Mouse (Mus musculus) neural tube, embryonic 12.5 days (tissue): Measurements from ENCODE around the gene Grid2ip. TPM values are rescaled to one million over a fixed set of nuclear protein-coding genes. Genes with fewer than 3 reads are reported as not detected.
"Not testable (repeated sequence)": the region's sequence is repeated elsewhere in the genome, so short reads cannot be mapped to it uniquely, and the experiment has no call there.

ENCODE experiments used
- ATAC-seq: fragments of 200-750 bp; cut with Nextera tagmentation; 2 replicates; pipeline ENCODE4 v1.8.0; 2017; ENCODE audit warnings: low read depth, mild to moderate bottlenecking, moderate TSS enrichment, moderate library complexity; ENCODE audit not compliant: low FRiP score
- H3K27ac ChIP-seq: fragments of 300-500 bp; sonication (generic); 2 replicates; pipeline ENCODE4 v1.5.1; 2016
- H3K27me3 ChIP-seq: fragments of 300-500 bp; sonication (generic); replicated peaks from 2 replicates; pipeline ENCODE4 v1.6.1; 2016; ENCODE audit warnings: mild to moderate bottlenecking
- H3K36me3 ChIP-seq: fragments of 300-500 bp; sonication (generic); 2 replicates; pipeline ENCODE4 v1.6.1; 2016; ENCODE audit warnings: mild to moderate bottlenecking
- H3K4me1 ChIP-seq: fragments of 300-500 bp; sonication (generic); 2 replicates; pipeline ENCODE4 v1.6.1; 2016
- H3K4me2 ChIP-seq: fragments of 300-500 bp; sonication (generic); replicated peaks from 2 replicates; pipeline ENCODE4 v1.6.1; 2016; ENCODE audit warnings: mild to moderate bottlenecking
- H3K4me3 ChIP-seq: fragments of 300-500 bp; sonication (generic); 2 replicates; pipeline ENCODE4 v1.5.1; 2016
- H3K9ac ChIP-seq: fragments of 300-500 bp; sonication (generic); 2 replicates; pipeline ENCODE4 v1.6.1; 2016; ENCODE audit warnings: mild to moderate bottlenecking
- H3K9me3 ChIP-seq: fragments of 300-500 bp; sonication (generic); 2 replicates; pipeline ENCODE4 v1.6.1; 2016; ENCODE audit warnings: mild to moderate bottlenecking
- WGBS: fragments of 180-500 bp; shearing (Covaris S2); methylation state at CpG from one replicate; pipeline ENCODE4 v1.1.7; 2016; 5-methylcytosine and 5-hydroxymethylcytosine counted together
- polyA plus RNA-seq: library from polyadenylated mRNA; unstranded; fragments of >200 nt; fragmentation: Nextera tagmentation; extraction: Ambion mirVana; gene quantifications from 2 replicates; pipeline ENCODE4 v1.2.1, GENCODE M21; 2016

Grid2ip gene
- polyA plus RNA-seq, 1 experiment from 2014 or later, result 0.19 TPM

- Histone ChIP-seq H3K27me3 (peaks cover 87% of the 10 kb centered on the region), H3K4me2 (peak overlapping the region; percentile 55), H3K4me1 (peaks cover 11% of the 10 kb centered on the region), H3K9ac (no peak overlapping the region), H3K9me3 (no peaks in the 10 kb centered on the region), H3K27ac (no peak overlapping the region), H3K4me3 (peak overlapping the region; percentile 13; the same call in 1 of the 2 replicates), H3K36me3 (no peaks in the 10 kb centered on the region)
- WGBS, result 2% methylated on average over 36 of the region's 36 CpGs
- no peak for ATAC-seq
Measured at GRCm38 (mm10) chr5:143369611-143370255, 12.6 kb downstream of the Grid2ip start.

GRCm38 (mm10) chr5:143370416-143371145, 13.4 kb downstream of the Grid2ip start:
- 26% methylated on average over 17 of the region's 17 CpGs for WGBS
- Histone ChIP-seq H3K4me1 (peaks cover 9% of the 10 kb centered on the region), H3K9ac (no peak overlapping the region), H3K4me3 (peak overlapping the region; percentile 13; the same call in 1 of the 2 replicates), H3K27me3 (peaks cover 90% of the 10 kb centered on the region), H3K36me3 (no peaks in the 10 kb centered on the region), H3K27ac (no peak overlapping the region), H3K4me2 (peak overlapping the region; percentile 55), H3K9me3 (no peaks in the 10 kb centered on the region)
- no peak for ATAC-seq

- H3K27ac ChIP-seq, result no peak overlapping the region
- H3K4me3 ChIP-seq, result no peak overlapping the region
- peaks cover 9% of the 10 kb centered on the region for H3K4me1 ChIP-seq
- H3K27me3 ChIP-seq, result peaks cover 85% of the 10 kb centered on the region
- H3K4me2 ChIP-seq, result no peak overlapping the region
- 0 out of 2 replicates have a peak, but pooled peaks cover under 1% of the 10 kb centered on the region for H3K9me3 ChIP-seq
- no peaks in the 10 kb centered on the region for H3K36me3 ChIP-seq
- no peak overlapping the region for H3K9ac ChIP-seq
- no peak for ATAC-seq
- 48% methylated on average over 4 of the region's 4 CpGs for WGBS
Measured at GRCm38 (mm10) chr5:143371146-143371510, 14.0 kb downstream of the Grid2ip start.

- peak overlapping the region; percentile 22 for H3K4me3 ChIP-seq
- peaks cover 78% of the 10 kb centered on the region for H3K27me3 ChIP-seq
- no peak for ATAC-seq
- no peaks in the 10 kb centered on the region for H3K36me3 ChIP-seq
- H3K9me3 ChIP-seq, result 0 out of 2 replicates have a peak, but pooled peaks cover 4% of the 10 kb centered on the region
- H3K9ac ChIP-seq, result no peak overlapping the region
- no peak overlapping the region for H3K27ac ChIP-seq
- H3K4me2 ChIP-seq, result peak overlapping the region; percentile 59
- WGBS, result 2% methylated on average over 35 of the region's 35 CpGs
- peaks cover 9% of the 10 kb centered on the region for H3K4me1 ChIP-seq
Measured at GRCm38 (mm10) chr5:143372818-143373217, 15.7 kb downstream of the Grid2ip start.

GRCm38 (mm10) chr5:143375242-143375641, 18.1 kb downstream of the Grid2ip start:
- H3K36me3 ChIP-seq, result no peaks in the 10 kb centered on the region
- H3K27me3 ChIP-seq, result peaks cover 54% of the 10 kb centered on the region
- H3K9me3 ChIP-seq, result 0 out of 2 replicates have a peak, but pooled peaks cover 4% of the 10 kb centered on the region
- H3K4me1 ChIP-seq, result peaks cover 3% of the 10 kb centered on the region
- H3K4me2 ChIP-seq, result peak overlapping the region; percentile 42
- H3K9ac ChIP-seq, result no peak overlapping the region
- H3K27ac ChIP-seq, result no peak overlapping the region
- 8% methylated on average over 21 of the region's 21 CpGs for WGBS
- no peak overlapping the region for H3K4me3 ChIP-seq
- ATAC-seq, result no peak

GRCm38 (mm10) chr5:143376156-143376555, 19.0 kb downstream of the Grid2ip start:
- H3K4me2 ChIP-seq, result no peak overlapping the region
- no peak overlapping the region for H3K9ac ChIP-seq
- H3K9me3 ChIP-seq, result 0 out of 2 replicates have a peak, but pooled peaks cover 4% of the 10 kb centered on the region
- ATAC-seq, result no peak
- no peaks in the 10 kb centered on the region for H3K36me3 ChIP-seq
- H3K4me1 ChIP-seq, result no peaks in the 10 kb centered on the region; the same call in 1 of the 2 replicates
- H3K27ac ChIP-seq, result no peak overlapping the region
- 87% methylated on average over 4 of the region's 4 CpGs for WGBS
- peaks cover 45% of the 10 kb centered on the region for H3K27me3 ChIP-seq
- no peak overlapping the region for H3K4me3 ChIP-seq

GRCm38 (mm10) chr5:143386797-143387621, 29.9 kb downstream of the Grid2ip start:
- WGBS, result 8% methylated on average over 39 of the region's 39 CpGs
- Histone ChIP-seq H3K4me2 (peak overlapping the region; percentile 67), H3K36me3 (no peaks in the 10 kb centered on the region), H3K27me3 (peaks cover 38% of the 10 kb centered on the region), H3K9ac (peak overlapping the region; percentile 26; the same call in 1 of the 2 replicates), H3K4me1 (peaks cover 5% of the 10 kb centered on the region), H3K9me3 (no peaks in the 10 kb centered on the region), H3K4me3 (peak overlapping the region; percentile 25), H3K27ac (no peak overlapping the region)
- peak; percentile 25; the same call in 1 of the 2 replicates for ATAC-seq

GRCm38 (mm10) chr5:143394184-143394583, 37.0 kb downstream of the Grid2ip start:
- H3K27ac ChIP-seq, result no peak overlapping the region
- H3K9me3 ChIP-seq, result 0 out of 2 replicates have a peak, but pooled peaks cover 3% of the 10 kb centered on the region
- no peak overlapping the region for H3K4me2 ChIP-seq
- H3K36me3 ChIP-seq, result no peaks in the 10 kb centered on the region
- H3K27me3 ChIP-seq, result no peaks in the 10 kb centered on the region
- no peak overlapping the region for H3K9ac ChIP-seq
- 76% methylated on average over 7 of the region's 7 CpGs for WGBS
- no peak for ATAC-seq
- H3K4me3 ChIP-seq, result no peak overlapping the region
- no peaks in the 10 kb centered on the region for H3K4me1 ChIP-seq

GRCm38 (mm10) chr5:143394966-143395365, 37.8 kb downstream of the Grid2ip start:
- H3K27ac ChIP-seq, H3K27me3 ChIP-seq, H3K4me2 ChIP-seq, H3K9ac ChIP-seq, H3K36me3 ChIP-seq, H3K4me3 ChIP-seq, H3K4me1 ChIP-seq, ATAC-seq, H3K9me3 ChIP-seq: not testable (repeated sequence)
- 95% methylated on average over 2 of the region's 2 CpGs for WGBS

GRCm38 (mm10) chr5:143395649-143396048, 38.5 kb downstream of the Grid2ip start:
- H3K27me3 ChIP-seq, result no peaks in the 10 kb centered on the region

GRCm38 (mm10) chr5:143400501-143400900, 43.4 kb downstream of the Grid2ip start:
- Histone ChIP-seq H3K9me3 (no peaks in the 10 kb centered on the region), H3K27ac (no peak overlapping the region), H3K27me3 (no peaks in the 10 kb centered on the region), H3K4me2 (no peak overlapping the region), H3K9ac (no peak overlapping the region), H3K4me1 (peaks cover 19% of the 10 kb centered on the region), H3K36me3 (no peaks in the 10 kb centered on the region), H3K4me3 (no peak overlapping the region)
- no peak for ATAC-seq
- 94% methylated on average over 12 of the region's 12 CpGs for WGBS

More at GRCm38 (mm10) chr5:143395649-143396048, 38.5 kb downstream of the Grid2ip start:
- Histone ChIP-seq H3K27ac (no peak overlapping the region), H3K4me2 (no peak overlapping the region), H3K9ac (no peak overlapping the region), H3K4me3 (no peak overlapping the region), H3K4me1 (no peaks in the 10 kb centered on the region), H3K36me3 (no peaks in the 10 kb centered on the region), H3K9me3 (0 out of 2 replicates have a peak, but pooled peaks cover 3% of the 10 kb centered on the region)
- 40% methylated on average over 2 of the region's 2 CpGs for WGBS
- no peak for ATAC-seq

- Histone ChIP-seq H3K4me2 (no peak overlapping the region), H3K9me3 (no peaks in the 10 kb centered on the region), H3K27me3 (no peaks in the 10 kb centered on the region), H3K36me3 (peaks cover 6% of the 10 kb centered on the region; the same call in 1 of the 2 replicates), H3K9ac (no peak overlapping the region), H3K27ac (no peak overlapping the region), H3K4me3 (no peak overlapping the region), H3K4me1 (peaks cover 19% of the 10 kb centered on the region)
- WGBS, result 80% methylated on average over 2 of the region's 2 CpGs
- ATAC-seq, result no peak
Measured at GRCm38 (mm10) chr5:143401556-143401955, 44.4 kb downstream of the Grid2ip start.
